Mouse (Mus musculus): ENCODE results near the gene Adam23. TPM values are rescaled to one million over a fixed set of nuclear protein-coding genes. Genes with fewer than 3 reads are reported as not detected.

The Adam23 gene
- polyA plus RNA-seq, 1 experiment = 3.4 TPM

DNA sequence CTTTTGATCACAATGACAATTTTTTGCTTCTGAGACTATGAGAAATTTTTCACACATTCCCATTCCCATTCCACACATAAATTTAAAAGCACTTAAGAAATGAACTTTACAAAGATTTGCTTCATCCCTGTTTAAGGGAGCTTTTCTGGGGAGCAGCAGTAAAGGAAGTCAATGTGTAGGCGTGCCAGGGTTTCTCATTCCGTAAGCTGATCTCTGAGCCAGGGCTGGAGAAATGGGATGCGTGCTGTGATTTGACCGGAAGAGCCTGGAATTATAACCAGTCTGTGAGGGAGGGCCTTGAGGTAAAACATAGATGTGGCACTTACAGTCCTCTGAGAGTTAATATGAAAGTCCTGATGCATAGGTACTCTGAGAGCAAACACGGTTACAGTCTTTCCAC is 73.1 kb downstream of the Adam23 start:
- H3K27ac ChIP-seq (replicated peaks; ENCODE audit: low read depth, low read length) = no peak overlapping the region
- H3K4me3 ChIP-seq (ENCODE audit: insufficient read depth, low read depth, low read length) = no peak overlapping the region
- no peaks in the 10 kb centered on the region for H3K4me1 ChIP-seq (ENCODE audit: control insufficient read depth, insufficient read depth, insufficient read length, low read length)

DNA sequence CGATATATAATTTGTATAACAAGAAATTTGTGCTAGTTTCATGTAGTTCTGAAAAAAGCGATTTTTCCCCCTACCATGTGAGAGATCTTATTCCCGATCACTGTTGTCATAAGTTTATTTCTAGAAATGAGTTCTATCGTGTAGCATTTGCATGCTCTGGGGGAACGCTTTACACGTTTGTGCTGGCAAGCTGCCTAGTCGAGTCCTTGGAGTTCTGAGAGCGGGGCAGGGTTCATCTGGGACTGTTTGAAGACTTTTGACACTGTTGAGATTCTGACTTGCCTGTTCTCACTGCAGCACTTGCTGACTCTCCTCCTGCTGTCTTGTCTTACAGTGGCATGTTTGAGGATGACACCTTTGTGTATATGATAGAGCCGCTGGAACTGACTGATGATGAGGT is 84.2 kb downstream of the Adam23 start:
- Histone ChIP-seq H3K4me1 (ENCODE audit: control insufficient read depth, insufficient read depth, insufficient read length, low read length) (no peaks in the 10 kb centered on the region), H3K27ac (replicated peaks; ENCODE audit: low read depth, low read length) (no peak overlapping the region), H3K4me3 (ENCODE audit: insufficient read depth, low read depth, low read length) (no peak overlapping the region)

- Histone ChIP-seq H3K27ac (replicated peaks; ENCODE audit: low read depth, low read length) (no peak overlapping the region), H3K4me3 (ENCODE audit: insufficient read depth, low read depth, low read length) (no peak overlapping the region), H3K4me1 (ENCODE audit: control insufficient read depth, insufficient read depth, insufficient read length, low read length) (no peaks in the 10 kb centered on the region)
These were observed 88.7 kb downstream of the Adam23 start for GRCm38 (mm10) chr1:63534271-63534827.

- no peaks in the 10 kb centered on the region for H3K4me1 ChIP-seq (ENCODE audit: control insufficient read depth, insufficient read depth, insufficient read length, low read length)
- H3K4me3 ChIP-seq (ENCODE audit: insufficient read depth, low read depth, low read length) = no peak overlapping the region
- no peak overlapping the region for H3K27ac ChIP-seq (replicated peaks; ENCODE audit: low read depth, low read length)
These were observed 94.4 kb downstream of the Adam23 start for GRCm38 (mm10) chr1:63539884-63540613.

GRCm38 (mm10) chr1:63544122-63544521 is 98.4 kb downstream of the Adam23 start:
- Histone ChIP-seq H3K4me3 (ENCODE audit: insufficient read depth, low read depth, low read length) (no peak overlapping the region), H3K27ac (replicated peaks; ENCODE audit: low read depth, low read length) (no peak overlapping the region)

GRCm38 (mm10) chr1:63553039-63553438 is 107.3 kb downstream of the Adam23 start:
- Histone ChIP-seq H3K4me3 (ENCODE audit: insufficient read depth, low read depth, low read length) (no peak overlapping the region), H3K4me1 (ENCODE audit: control insufficient read depth, insufficient read depth, insufficient read length, low read length) (no peaks in the 10 kb centered on the region), H3K27ac (replicated peaks; ENCODE audit: low read depth, low read length) (no peak overlapping the region)

More at GRCm38 (mm10) chr1:63544122-63544521, 98.4 kb downstream of the Adam23 start:
- H3K4me1 ChIP-seq (ENCODE audit: control insufficient read depth, insufficient read depth, insufficient read length, low read length) = no peaks in the 10 kb centered on the region

DNA sequence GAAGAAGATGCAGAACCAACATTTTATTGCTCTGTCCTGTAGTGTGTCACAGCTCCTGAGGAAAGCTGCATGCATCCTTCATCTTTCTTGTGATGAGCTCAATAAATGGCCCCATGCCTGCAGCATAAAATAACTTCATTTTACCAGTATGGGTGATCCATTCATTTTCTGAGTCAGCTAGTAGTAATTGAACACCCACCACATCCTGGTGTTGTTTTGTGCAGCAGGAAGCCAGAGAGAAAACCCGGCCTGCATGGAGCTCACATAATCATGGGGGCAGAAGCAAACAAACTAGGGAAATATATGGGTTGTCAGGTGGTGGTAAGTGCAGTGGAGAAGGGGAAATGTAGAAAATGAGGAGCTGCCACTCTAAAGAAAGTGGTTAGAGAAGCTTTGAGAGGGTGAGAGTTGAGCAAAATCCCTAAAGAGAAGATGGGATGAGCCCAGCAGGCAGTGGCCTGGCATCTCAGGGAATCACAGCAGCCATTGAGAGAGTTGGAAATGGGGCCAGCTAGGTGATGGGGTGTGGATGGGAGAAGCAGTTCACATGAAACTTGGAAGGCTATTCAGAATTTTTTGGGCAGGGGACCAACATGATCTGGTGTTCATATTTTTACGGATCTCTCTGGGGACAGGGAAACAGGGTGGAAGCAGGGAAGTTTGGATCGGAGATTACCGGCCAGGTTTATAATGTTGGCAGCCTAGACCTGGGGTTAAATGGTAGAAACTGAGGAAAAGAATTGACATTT is 116.3 kb downstream of the Adam23 start:
- no peak overlapping the region for H3K27ac ChIP-seq (replicated peaks; ENCODE audit: low read depth, low read length)
- H3K4me1 ChIP-seq (ENCODE audit: control insufficient read depth, insufficient read depth, insufficient read length, low read length) = no peaks in the 10 kb centered on the region
- H3K4me3 ChIP-seq (ENCODE audit: insufficient read depth, low read depth, low read length) = no peak overlapping the region

GRCm38 (mm10) chr1:63563928-63564327 is 118.2 kb downstream of the Adam23 start:
- Histone ChIP-seq H3K4me3 (ENCODE audit: insufficient read depth, low read depth, low read length) (no peak overlapping the region), H3K27ac (replicated peaks; ENCODE audit: low read depth, low read length) (no peak overlapping the region), H3K4me1 (ENCODE audit: control insufficient read depth, insufficient read depth, insufficient read length, low read length) (no peaks in the 10 kb centered on the region)

GRCm38 (mm10) chr1:63566501-63566900 is 120.8 kb downstream of the Adam23 start:
- no peak overlapping the region for H3K4me3 ChIP-seq (ENCODE audit: insufficient read depth, low read depth, low read length)
- H3K27ac ChIP-seq (replicated peaks; ENCODE audit: low read depth, low read length) = no peak overlapping the region
- no peaks in the 10 kb centered on the region for H3K4me1 ChIP-seq (ENCODE audit: control insufficient read depth, insufficient read depth, insufficient read length, low read length)

DNA sequence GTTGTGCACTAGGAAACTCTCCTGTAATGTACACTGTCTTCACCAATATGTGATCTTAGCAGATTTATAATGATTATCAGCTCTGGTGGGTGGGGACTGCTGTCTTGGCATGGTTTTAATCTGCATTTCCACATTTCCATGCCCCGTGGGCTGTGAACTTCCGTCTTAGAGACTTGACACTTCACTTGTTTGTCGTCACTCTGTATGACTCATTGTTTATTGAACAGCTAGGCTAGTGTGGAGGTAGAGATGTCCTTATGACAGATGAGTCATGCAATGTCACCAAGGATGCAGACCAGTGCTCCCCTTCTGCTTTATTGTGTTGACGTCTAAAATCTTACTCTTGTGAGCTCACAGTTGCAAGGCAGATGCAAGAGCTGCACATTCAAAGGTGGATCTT is 121.3 kb downstream of the Adam23 start:
- Histone ChIP-seq H3K4me3 (ENCODE audit: insufficient read depth, low read depth, low read length) (no peak overlapping the region), H3K27ac (replicated peaks; ENCODE audit: low read depth, low read length) (no peak overlapping the region), H3K4me1 (ENCODE audit: control insufficient read depth, insufficient read depth, insufficient read length, low read length) (no peaks in the 10 kb centered on the region)

- Histone ChIP-seq H3K4me1 (ENCODE audit: control insufficient read depth, insufficient read depth, insufficient read length, low read length) (no peaks in the 10 kb centered on the region), H3K27ac (replicated peaks; ENCODE audit: low read depth, low read length) (no peak overlapping the region), H3K4me3 (ENCODE audit: insufficient read depth, low read depth, low read length) (no peak overlapping the region)
These were observed 126.5 kb downstream of the Adam23 start for GRCm38 (mm10) chr1:63572229-63572628.

- H3K27ac ChIP-seq (replicated peaks; ENCODE audit: low read depth, low read length) = no peak overlapping the region
- H3K4me3 ChIP-seq (ENCODE audit: insufficient read depth, low read depth, low read length) = no peak overlapping the region
- no peaks in the 10 kb centered on the region for H3K4me1 ChIP-seq (ENCODE audit: control insufficient read depth, insufficient read depth, insufficient read length, low read length)
These were observed 127.7 kb downstream of the Adam23 start for GRCm38 (mm10) chr1:63573432-63573831.

- Histone ChIP-seq H3K27ac (replicated peaks; ENCODE audit: low read depth, low read length) (no peak overlapping the region), H3K4me1 (ENCODE audit: control insufficient read depth, insufficient read depth, insufficient read length, low read length) (no peaks in the 10 kb centered on the region), H3K4me3 (ENCODE audit: insufficient read depth, low read depth, low read length) (no peak overlapping the region)
These were observed 128.3 kb downstream of the Adam23 start for GRCm38 (mm10) chr1:63573864-63574611.

GRCm38 (mm10) chr1:63576803-63577202 is 131.1 kb downstream of the Adam23 start:
- no peak overlapping the region for H3K27ac ChIP-seq (replicated peaks; ENCODE audit: low read depth, low read length)
- H3K4me1 ChIP-seq (ENCODE audit: control insufficient read depth, insufficient read depth, insufficient read length, low read length) = no peaks in the 10 kb centered on the region
- no peak overlapping the region for H3K4me3 ChIP-seq (ENCODE audit: insufficient read depth, low read depth, low read length)

DNA sequence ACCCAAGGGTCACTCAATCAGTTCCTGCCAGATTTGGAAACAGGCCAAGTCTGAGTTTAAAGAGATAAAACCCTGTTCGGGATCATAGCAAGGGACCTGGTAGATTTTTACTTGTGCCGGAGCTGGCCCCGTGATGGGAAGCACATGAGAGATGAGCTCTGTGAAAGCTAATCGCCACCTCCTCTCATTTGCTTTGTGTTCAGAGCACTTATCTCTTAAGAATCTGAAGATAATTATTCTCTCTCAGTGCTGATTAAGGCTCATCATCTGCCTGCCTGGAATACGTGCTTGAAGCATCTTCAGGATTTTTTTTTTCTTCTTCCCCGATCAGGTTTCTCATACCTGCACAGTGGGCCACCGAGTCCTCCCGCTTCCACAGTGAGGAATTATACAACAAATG is 133.5 kb downstream of the Adam23 start:
- no peak overlapping the region for H3K4me3 ChIP-seq (ENCODE audit: insufficient read depth, low read depth, low read length)
- no peak overlapping the region for H3K27ac ChIP-seq (replicated peaks; ENCODE audit: low read depth, low read length)
- no peaks in the 10 kb centered on the region for H3K4me1 ChIP-seq (ENCODE audit: control insufficient read depth, insufficient read depth, insufficient read length, low read length)
